Mouse (Mus musculus): ENCODE measurements at regions not wholly inside any gene's neighbourhood (a gene's known extent, or its start where the extent isn't known, plus 50 kb on each side); places are given as distances from the start of the nearest gene placed in this dataset.

DNA sequence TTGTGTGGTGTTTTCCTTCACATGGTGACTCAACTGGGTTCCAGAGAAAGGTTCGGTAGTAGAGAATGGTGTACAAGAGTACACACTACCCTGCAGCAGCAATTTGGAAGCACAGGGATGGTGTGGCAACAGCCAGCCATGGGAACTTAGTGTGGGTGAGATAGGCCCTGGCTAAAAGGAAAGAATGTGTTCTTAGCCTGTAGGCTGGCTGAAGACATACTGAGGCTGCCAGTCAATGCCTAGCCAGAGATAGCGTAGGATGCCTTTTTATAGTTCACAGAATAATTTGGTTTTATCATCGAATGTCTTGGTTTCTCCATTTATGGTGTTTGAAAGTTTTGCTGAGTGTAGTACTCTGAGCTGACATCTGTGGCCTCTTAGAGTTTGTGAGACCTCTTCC is 130.1 kb upstream of the Btg1 start:
- no peak overlapping the region for H3K4me3 ChIP-seq (ENCODE audit: low read depth, low read length)
- DNase-seq (ENCODE audit: low spot score) (no peak), ATAC-seq (no peak)
- no peaks in the 10 kb centered on the region for H3K9me3 ChIP-seq (replicated peaks; ENCODE audit: control insufficient read depth, low read length)
- H3K4me2 ChIP-seq (ENCODE audit: low read length), result no peak overlapping the region
- no peaks in the 10 kb centered on the region for H3K27me3 ChIP-seq (replicated peaks; ENCODE audit: control insufficient read depth, insufficient read depth, low read length)
- WGBS, result 98% methylated on average over 3 of the region's 3 CpGs
- H3K27ac ChIP-seq (ENCODE audit: low read depth, low read length), result no peak overlapping the region
- no peaks in the 10 kb centered on the region for H3K36me3 ChIP-seq (ENCODE audit: control insufficient read depth, insufficient read depth, low read length)
- H3K9ac ChIP-seq (ENCODE audit: low read length), result no peak overlapping the region
- 0 out of 2 replicates have a peak, but pooled peaks cover 2% of the 10 kb centered on the region for H3K4me1 ChIP-seq (ENCODE audit: control insufficient read depth, insufficient read depth, low read length)

DNA sequence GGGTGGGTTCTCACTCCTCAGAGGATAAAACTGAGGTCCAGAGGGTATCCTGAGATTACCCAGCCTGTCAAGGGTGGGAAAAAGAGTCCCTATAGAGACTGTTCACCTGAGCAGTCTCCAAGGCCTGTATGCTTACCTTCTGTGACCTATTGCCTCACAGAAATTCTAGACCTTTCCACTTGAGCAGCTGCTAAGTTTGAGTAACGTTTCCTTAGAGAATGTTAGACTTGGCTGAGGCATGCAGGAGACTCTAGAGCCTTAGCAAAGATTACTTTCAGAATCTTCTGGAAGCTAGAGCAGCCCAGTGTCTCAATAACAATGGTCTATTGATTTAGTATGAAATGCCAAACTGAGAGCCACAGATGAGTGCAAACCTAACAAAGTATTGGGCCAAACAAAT is 123.1 kb upstream of the Btg1 start:
- DNase-seq (ENCODE audit: low spot score) (no peak), ATAC-seq (no peak)
- Histone ChIP-seq H3K4me1 (ENCODE audit: control insufficient read depth, insufficient read depth, low read length) (no peaks in the 10 kb centered on the region), H3K27me3 (replicated peaks; ENCODE audit: control insufficient read depth, insufficient read depth, low read length) (no peaks in the 10 kb centered on the region), H3K27ac (ENCODE audit: low read depth, low read length) (no peak overlapping the region), H3K4me2 (ENCODE audit: low read length) (no peak overlapping the region), H3K4me3 (ENCODE audit: low read depth, low read length) (no peak overlapping the region), H3K36me3 (ENCODE audit: control insufficient read depth, insufficient read depth, low read length) (no peaks in the 10 kb centered on the region), H3K9ac (ENCODE audit: low read length) (no peak overlapping the region), H3K9me3 (replicated peaks; ENCODE audit: control insufficient read depth, low read length) (no peaks in the 10 kb centered on the region)
- WGBS, result 59% methylated on average over 1 of the region's 1 CpGs

DNA sequence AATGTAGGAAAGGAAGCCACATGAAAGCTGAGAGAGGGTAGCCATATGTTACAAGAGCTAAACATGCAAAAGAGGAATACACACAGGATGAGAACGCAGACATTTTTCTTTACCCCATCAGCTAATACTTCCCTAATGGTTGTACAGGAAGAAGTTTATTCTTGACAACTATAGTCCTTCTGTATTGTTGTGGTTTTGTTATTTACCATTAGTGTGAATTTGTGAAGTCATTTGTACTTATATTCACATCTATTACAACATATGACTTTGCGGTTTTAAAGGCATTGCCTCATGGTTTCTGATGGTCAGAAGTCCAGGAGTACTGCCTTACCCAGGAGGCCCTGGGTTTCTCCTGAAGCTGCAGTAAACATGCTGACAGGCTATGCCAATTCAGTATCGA is 120.1 kb upstream of the Btg1 start:
- H3K27me3 ChIP-seq (replicated peaks; ENCODE audit: control insufficient read depth, insufficient read depth, low read length), result no peaks in the 10 kb centered on the region
- no peaks in the 10 kb centered on the region for H3K9me3 ChIP-seq (replicated peaks; ENCODE audit: control insufficient read depth, low read length)
- H3K36me3 ChIP-seq (ENCODE audit: control insufficient read depth, insufficient read depth, low read length), result no peaks in the 10 kb centered on the region
- ATAC-seq (no peak), DNase-seq (ENCODE audit: low spot score) (no peak)
- H3K4me1 ChIP-seq (ENCODE audit: control insufficient read depth, insufficient read depth, low read length), result no peaks in the 10 kb centered on the region
- H3K4me2 ChIP-seq (ENCODE audit: low read length), result no peak overlapping the region
- no peak overlapping the region for H3K9ac ChIP-seq (ENCODE audit: low read length)
- H3K4me3 ChIP-seq (ENCODE audit: low read depth, low read length), result no peak overlapping the region
- no peak overlapping the region for H3K27ac ChIP-seq (ENCODE audit: low read depth, low read length)
- 97% methylated on average over 3 of the region's 3 CpGs for WGBS

DNA sequence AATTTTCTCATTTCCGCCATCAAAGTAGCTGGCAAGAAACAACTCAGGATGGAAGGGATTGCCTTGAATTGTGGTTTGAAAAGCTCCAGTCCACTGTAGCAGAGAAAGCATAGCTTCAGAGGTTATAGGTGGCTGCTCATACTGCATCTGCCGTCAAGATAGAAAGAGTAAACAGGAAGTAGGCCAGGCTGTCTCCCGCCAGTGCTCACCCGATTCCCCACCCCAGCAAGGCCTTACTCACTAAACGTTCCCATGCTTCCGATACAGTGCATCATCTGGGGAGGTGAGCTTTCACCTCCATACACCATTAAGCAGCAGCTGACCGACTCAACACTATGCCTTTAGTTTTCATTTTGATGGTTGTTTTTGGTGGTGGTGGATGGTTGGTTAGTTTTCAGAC is 119.3 kb upstream of the Btg1 start:
- DNase-seq (ENCODE audit: low spot score), result no peak
- no peaks in the 10 kb centered on the region for H3K4me1 ChIP-seq (ENCODE audit: control insufficient read depth, insufficient read depth, low read length)
- no peak overlapping the region for H3K9ac ChIP-seq (ENCODE audit: low read length)
- H3K9me3 ChIP-seq (replicated peaks; ENCODE audit: control insufficient read depth, low read length), result no peaks in the 10 kb centered on the region
- H3K27ac ChIP-seq (ENCODE audit: low read depth, low read length), result no peak overlapping the region
- H3K4me2 ChIP-seq (ENCODE audit: low read length), result no peak overlapping the region
- no peak for ATAC-seq
- H3K4me3 ChIP-seq (ENCODE audit: low read depth, low read length), result no peak overlapping the region
- no peaks in the 10 kb centered on the region for H3K27me3 ChIP-seq (replicated peaks; ENCODE audit: control insufficient read depth, insufficient read depth, low read length)
- WGBS, result 95% methylated on average over 7 of the region's 7 CpGs
- H3K36me3 ChIP-seq (ENCODE audit: control insufficient read depth, insufficient read depth, low read length), result no peaks in the 10 kb centered on the region

DNA sequence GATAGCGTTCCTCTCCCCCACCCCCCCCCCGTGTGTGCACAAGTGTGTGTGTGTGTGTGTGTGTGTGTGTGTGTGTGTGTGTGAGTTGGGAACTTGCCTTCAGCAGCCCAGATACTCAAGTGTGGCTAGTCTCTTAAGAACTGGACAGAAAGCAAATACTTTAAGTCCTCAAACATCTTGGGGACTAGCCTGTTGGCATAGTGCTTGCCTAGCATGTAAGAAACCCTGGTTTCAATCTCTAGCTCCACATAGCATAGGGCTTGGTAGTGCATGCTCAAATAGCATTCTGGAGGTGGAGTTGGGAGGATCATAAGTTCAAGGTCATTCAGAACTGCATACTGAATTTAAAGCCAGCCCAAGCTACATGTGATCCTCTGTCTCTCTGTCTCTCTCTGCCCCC is 117.5 kb upstream of the Btg1 start:
- Histone ChIP-seq H3K9me3 (replicated peaks; ENCODE audit: control insufficient read depth, low read length) (no peaks in the 10 kb centered on the region), H3K4me3 (ENCODE audit: low read depth, low read length) (no peak overlapping the region), H3K27ac (ENCODE audit: low read depth, low read length) (no peak overlapping the region), H3K4me2 (ENCODE audit: low read length) (no peak overlapping the region), H3K27me3 (replicated peaks; ENCODE audit: control insufficient read depth, insufficient read depth, low read length) (no peaks in the 10 kb centered on the region), H3K4me1 (ENCODE audit: control insufficient read depth, insufficient read depth, low read length) (no peaks in the 10 kb centered on the region), H3K36me3 (ENCODE audit: control insufficient read depth, insufficient read depth, low read length) (no peaks in the 10 kb centered on the region), H3K9ac (ENCODE audit: low read length) (no peak overlapping the region)
- ATAC-seq, result no peak
- no peak for DNase-seq (ENCODE audit: low spot score)
- WGBS, result 85% methylated on average over 2 of the region's 2 CpGs

DNA sequence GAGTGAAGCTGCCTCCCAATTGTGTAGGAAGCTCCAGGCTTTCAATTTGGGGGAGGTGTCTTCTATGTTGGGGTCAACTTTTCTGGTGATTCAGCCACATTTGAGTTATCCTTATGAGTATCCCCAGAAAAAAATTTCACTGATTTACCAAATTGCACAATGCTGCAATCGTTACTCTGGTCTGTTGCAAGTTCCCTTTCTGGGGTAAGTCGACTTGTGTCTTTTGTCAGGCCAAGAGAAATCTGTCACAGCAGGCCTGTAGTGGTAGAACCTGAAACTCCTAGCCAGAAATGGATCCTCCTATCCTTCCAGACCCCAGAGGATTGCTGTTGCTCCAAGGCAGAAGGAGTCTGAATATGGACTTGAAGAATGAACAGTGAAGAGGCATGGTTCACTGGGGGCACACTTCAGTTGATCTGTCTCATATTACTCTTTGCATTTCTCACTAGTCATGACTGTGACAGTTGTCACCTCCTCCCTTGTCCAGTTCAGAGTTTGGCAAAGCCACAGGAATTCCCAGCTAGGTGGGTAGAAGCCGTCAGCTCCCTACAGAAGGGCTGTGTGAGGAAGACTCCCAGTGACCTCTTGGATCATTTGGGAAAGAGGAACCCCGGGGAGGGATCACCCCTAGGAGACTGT is 114.6 kb upstream of the Btg1 start:
- ATAC-seq, result no peak
- 84% methylated on average over 4 of the region's 4 CpGs for WGBS
- H3K4me1 ChIP-seq (ENCODE audit: control insufficient read depth, insufficient read depth, low read length), result no peaks in the 10 kb centered on the region
- H3K4me2 ChIP-seq (ENCODE audit: low read length), result no peak overlapping the region
- DNase-seq (ENCODE audit: low spot score), result no peak
- H3K9me3 ChIP-seq (replicated peaks; ENCODE audit: control insufficient read depth, low read length), result no peaks in the 10 kb centered on the region
- no peak overlapping the region for H3K4me3 ChIP-seq (ENCODE audit: low read depth, low read length)
- H3K9ac ChIP-seq (ENCODE audit: low read length), result no peak overlapping the region
- H3K27me3 ChIP-seq (replicated peaks; ENCODE audit: control insufficient read depth, insufficient read depth, low read length), result no peaks in the 10 kb centered on the region
- H3K36me3 ChIP-seq (ENCODE audit: control insufficient read depth, insufficient read depth, low read length), result no peaks in the 10 kb centered on the region
- H3K27ac ChIP-seq (ENCODE audit: low read depth, low read length), result no peak overlapping the region

DNA sequence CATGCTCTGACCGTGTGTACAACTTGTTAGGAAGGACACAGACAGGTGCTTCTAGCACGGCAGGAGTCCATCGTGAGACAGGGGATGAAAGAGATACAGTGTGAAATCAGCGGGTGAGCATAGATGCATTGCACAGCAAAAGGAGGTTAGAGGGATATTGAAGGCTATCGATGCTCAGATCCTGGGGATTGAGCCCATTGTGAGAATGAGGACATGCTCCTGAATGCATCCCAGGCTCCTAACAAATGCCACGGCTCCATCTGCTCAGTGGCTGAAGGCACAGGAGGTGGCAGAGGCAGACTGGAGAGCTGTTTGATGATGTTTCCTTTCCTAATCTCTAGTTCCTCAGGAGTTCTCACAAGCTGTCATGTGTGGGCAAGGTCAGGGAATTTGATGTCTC is 114.1 kb upstream of the Btg1 start:
- no peak overlapping the region for H3K4me2 ChIP-seq (ENCODE audit: low read length)
- H3K27ac ChIP-seq (ENCODE audit: low read depth, low read length), result no peak overlapping the region
- H3K27me3 ChIP-seq (replicated peaks; ENCODE audit: control insufficient read depth, insufficient read depth, low read length), result no peaks in the 10 kb centered on the region
- H3K9me3 ChIP-seq (replicated peaks; ENCODE audit: control insufficient read depth, low read length), result no peaks in the 10 kb centered on the region
- H3K4me3 ChIP-seq (ENCODE audit: low read depth, low read length), result no peak overlapping the region
- DNase-seq (ENCODE audit: low spot score), result no peak
- H3K36me3 ChIP-seq (ENCODE audit: control insufficient read depth, insufficient read depth, low read length), result no peaks in the 10 kb centered on the region
- WGBS, result 78% methylated on average over 6 of the region's 6 CpGs
- no peak overlapping the region for H3K9ac ChIP-seq (ENCODE audit: low read length)
- ATAC-seq, result no peak
- H3K4me1 ChIP-seq (ENCODE audit: control insufficient read depth, insufficient read depth, low read length), result no peaks in the 10 kb centered on the region

DNA sequence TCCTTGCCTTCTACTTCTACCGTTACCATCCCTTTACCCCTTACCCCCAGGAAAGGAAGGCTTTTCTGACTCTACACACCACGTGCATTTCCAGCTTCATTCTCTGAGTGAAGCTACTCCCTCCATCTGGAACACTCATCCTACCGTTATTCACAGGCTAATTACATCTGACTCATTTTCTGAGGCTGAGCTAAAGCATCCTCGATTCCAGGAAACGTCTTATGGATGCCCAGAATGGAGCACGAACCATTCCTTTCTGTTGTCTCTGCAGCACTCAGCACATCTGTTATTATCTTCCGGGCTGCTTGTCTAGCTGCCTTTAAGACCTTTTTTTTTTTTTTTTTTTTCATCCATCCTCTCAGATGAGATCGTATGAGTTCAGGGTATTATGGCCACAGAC is 112.5 kb upstream of the Btg1 start:
- Histone ChIP-seq H3K4me2 (ENCODE audit: low read length) (no peak overlapping the region), H3K27me3 (replicated peaks; ENCODE audit: control insufficient read depth, insufficient read depth, low read length) (no peaks in the 10 kb centered on the region), H3K9ac (ENCODE audit: low read length) (no peak overlapping the region), H3K27ac (ENCODE audit: low read depth, low read length) (no peak overlapping the region), H3K36me3 (ENCODE audit: control insufficient read depth, insufficient read depth, low read length) (no peaks in the 10 kb centered on the region), H3K4me3 (ENCODE audit: low read depth, low read length) (no peak overlapping the region), H3K9me3 (replicated peaks; ENCODE audit: control insufficient read depth, low read length) (no peaks in the 10 kb centered on the region), H3K4me1 (ENCODE audit: control insufficient read depth, insufficient read depth, low read length) (no peaks in the 10 kb centered on the region)
- WGBS, result 80% methylated on average over 8 of the region's 8 CpGs
- ATAC-seq (no peak), DNase-seq (ENCODE audit: low spot score) (no peak)

DNA sequence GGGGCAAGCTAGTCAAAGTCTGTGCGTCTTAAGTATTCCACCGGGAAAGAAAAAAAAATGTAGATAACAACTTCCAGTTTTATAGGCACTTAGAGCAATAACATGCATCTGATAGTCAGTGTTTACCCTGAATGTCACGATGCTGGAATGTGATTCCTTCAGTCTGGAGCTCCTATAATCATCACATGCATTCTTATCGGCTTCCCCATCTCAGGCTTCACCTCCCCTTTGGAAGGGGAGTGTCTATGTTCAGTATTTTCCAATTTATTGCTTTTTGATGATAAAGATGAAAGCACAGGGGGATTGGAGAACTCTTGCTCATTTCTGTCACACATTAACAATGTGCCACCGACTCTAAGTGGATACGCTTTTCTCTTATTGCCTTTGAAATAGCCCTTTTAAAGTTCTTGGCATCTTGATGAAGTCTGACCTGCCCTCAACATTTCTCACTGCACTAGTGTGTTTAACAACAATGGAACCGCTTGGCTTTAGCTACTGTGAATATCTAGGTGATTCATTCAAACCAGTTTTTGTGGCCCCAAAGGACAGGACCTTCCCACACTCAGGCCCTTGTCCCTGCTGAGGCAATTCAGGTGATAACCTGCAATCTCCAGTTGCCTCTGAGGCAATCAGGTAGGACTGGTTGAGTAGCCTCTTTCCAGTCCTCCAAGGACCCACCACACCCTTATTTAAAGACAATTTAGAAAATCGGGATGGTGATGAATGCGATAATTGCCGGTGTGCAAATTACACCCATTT is 101.5 kb upstream of the Btg1 start:
- H3K27me3 ChIP-seq (replicated peaks; ENCODE audit: control insufficient read depth, insufficient read depth, low read length), result no peaks in the 10 kb centered on the region
- H3K4me1 ChIP-seq (ENCODE audit: control insufficient read depth, insufficient read depth, low read length), result no peaks in the 10 kb centered on the region; the same call in 1 of the 2 replicates
- no peak overlapping the region for H3K4me2 ChIP-seq (ENCODE audit: low read length)
- 92% methylated on average over 10 of the region's 10 CpGs for WGBS
- H3K36me3 ChIP-seq (ENCODE audit: control insufficient read depth, insufficient read depth, low read length), result no peaks in the 10 kb centered on the region
- no peak for ATAC-seq
- H3K9ac ChIP-seq (ENCODE audit: low read length), result no peak overlapping the region
- H3K4me3 ChIP-seq (ENCODE audit: low read depth, low read length), result no peak overlapping the region
- no peaks in the 10 kb centered on the region for H3K9me3 ChIP-seq (replicated peaks; ENCODE audit: control insufficient read depth, low read length)
- no peak for DNase-seq (ENCODE audit: low spot score)
- H3K27ac ChIP-seq (ENCODE audit: low read depth, low read length), result no peak overlapping the region
